Mouse (Mus musculus) limb, embryonic 14.5 days (tissue): ENCODE data around the gene Smtnl2. TPM values are rescaled to one million over a fixed set of nuclear protein-coding genes. Genes with fewer than 3 reads are reported as not detected.
A peak's percentile ranks its signal among the peaks of the same experiment; 100 is the strongest.

Experiments used
- ATAC-seq: fragments of 200-750 bp; cut with Nextera tagmentation; 2 replicates; pipeline ENCODE4 v1.8.0; 2017; ENCODE audit warnings: low read depth, moderate number of reproducible peaks, moderate TSS enrichment; ENCODE audit not compliant: low FRiP score
- DNase-seq: peaks from one replicate; pipeline ENCODE4 v3.0.0-alpha.2; 2015; ENCODE audit warnings: low spot score
- H3K27ac ChIP-seq: fragments of 300-500 bp; sonication (generic); replicated peaks from 2 replicates; pipeline ENCODE4 v1.5.1; 2014; ENCODE audit warnings: low read depth, mild to moderate bottlenecking, low read length, moderate library complexity, mixed read lengths
- H3K27me3 ChIP-seq: fragments of 300-500 bp; sonication (generic); 2 replicates; pipeline ENCODE4 v1.6.1; 2014; ENCODE audit warnings: low read length, mixed read lengths; ENCODE audit not compliant: control insufficient read depth, insufficient read depth
- H3K36me3 ChIP-seq: fragments of 300-500 bp; sonication (generic); 2 replicates; pipeline ENCODE4 v1.6.1; 2014; ENCODE audit warnings: mild to moderate bottlenecking, low read length, moderate library complexity, mixed read lengths; ENCODE audit not compliant: control insufficient read depth, insufficient read depth
- H3K4me1 ChIP-seq: fragments of 300-500 bp; sonication (generic); 2 replicates; pipeline ENCODE4 v1.6.1; 2014; ENCODE audit warnings: antibody characterized with exemption, low read length, mixed read lengths; ENCODE audit not compliant: control insufficient read depth, insufficient read depth
- H3K4me2 ChIP-seq: fragments of 300-500 bp; sonication (generic); replicated peaks from 2 replicates; pipeline ENCODE4 v1.6.1; 2014; ENCODE audit warnings: low read depth, mild to moderate bottlenecking, low read length, moderate library complexity; ENCODE audit not compliant: severe bottlenecking
- H3K4me3 ChIP-seq: fragments of 300-500 bp; sonication (generic); replicated peaks from 2 replicates; pipeline ENCODE4 v1.5.1; 2014; ENCODE audit warnings: low read length
- H3K9ac ChIP-seq: fragments of 300-500 bp; sonication (generic); 2 replicates; pipeline ENCODE4 v1.6.1; 2014; ENCODE audit warnings: mild to moderate bottlenecking, low read depth, low read length, moderate library complexity; ENCODE audit not compliant: severe bottlenecking
- H3K9me3 ChIP-seq: fragments of 300-500 bp; sonication (generic); 2 replicates; pipeline ENCODE4 v1.6.1; 2016; ENCODE audit warnings: low read length; ENCODE audit not compliant: control insufficient read depth
- POLR2A ChIP-seq: fragments of 200-500 bp; IDR thresholded peaks from 2 replicates; pipeline ENCODE4 v1.8.0; 2012; ENCODE audit warnings: inconsistent platforms, mild to moderate bottlenecking, moderate library complexity, borderline replicate concordance; ENCODE audit not compliant: insufficient read depth, insufficient read length; ENCODE audit errors: extremely low read depth
- WGBS: fragments of 180-500 bp; shearing (Covaris S2); extraction: QIAGEN DNeasy Blood & Tissue Kit; methylation state at CpG from one replicate; pipeline ENCODE4 v1.1.7; 2014; 5-methylcytosine and 5-hydroxymethylcytosine counted together
- polyA plus RNA-seq, 2 experiments: library from polyadenylated mRNA; depleted of rRNA in 1 of 2; stranded (reverse) in 1 of 2; unstranded in 1 of 2; fragments of >200 nt; fragmentation: Nextera tagmentation in 1 of 2; extraction: Ambion mirVana in 1 of 2; gene quantifications; 2 replicates each; pipeline versions ENCODE4 v1.2.1 to v1.2.3; 2012 to 2014

The Smtnl2 gene
- polyA plus RNA-seq, 2 experiments = 23.9 to 31.9 TPM

DNA sequence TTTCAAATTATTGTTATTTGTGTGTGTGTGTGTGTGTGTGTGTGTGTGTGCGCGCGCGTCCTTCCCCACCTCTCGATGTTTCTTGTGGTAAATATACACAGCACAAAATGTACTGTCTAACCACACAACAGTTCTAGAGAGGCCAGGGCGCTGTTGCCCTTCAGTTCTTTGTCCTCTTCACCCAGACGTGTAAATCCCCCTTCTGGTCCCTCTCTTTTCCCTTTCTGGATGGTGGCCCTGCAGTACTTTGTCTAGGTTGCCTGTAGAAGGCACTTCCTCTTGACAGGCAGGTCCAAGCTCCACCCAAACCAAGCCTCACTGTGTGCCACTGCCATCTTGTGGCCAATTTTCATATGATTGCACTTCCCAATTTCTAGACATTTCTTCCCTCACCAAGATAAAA lies 17.8 kb upstream of the Smtnl2 start:
- no peaks in the 10 kb centered on the region for H3K9me3 ChIP-seq
- no peak overlapping the region for H3K27ac ChIP-seq
- H3K27me3 ChIP-seq = no peaks in the 10 kb centered on the region
- 50% methylated on average over 7 of the region's 7 CpGs for WGBS
- DNase-seq (peak; percentile 70), ATAC-seq (peak; percentile 72)
- H3K9ac ChIP-seq = no peak overlapping the region
- H3K36me3 ChIP-seq = no peaks in the 10 kb centered on the region
- H3K4me1 ChIP-seq = no peaks in the 10 kb centered on the region
- no peak for TF ChIP-seq POLR2A
- H3K4me3 ChIP-seq = no peak overlapping the region
- no peak overlapping the region for H3K4me2 ChIP-seq

DNA sequence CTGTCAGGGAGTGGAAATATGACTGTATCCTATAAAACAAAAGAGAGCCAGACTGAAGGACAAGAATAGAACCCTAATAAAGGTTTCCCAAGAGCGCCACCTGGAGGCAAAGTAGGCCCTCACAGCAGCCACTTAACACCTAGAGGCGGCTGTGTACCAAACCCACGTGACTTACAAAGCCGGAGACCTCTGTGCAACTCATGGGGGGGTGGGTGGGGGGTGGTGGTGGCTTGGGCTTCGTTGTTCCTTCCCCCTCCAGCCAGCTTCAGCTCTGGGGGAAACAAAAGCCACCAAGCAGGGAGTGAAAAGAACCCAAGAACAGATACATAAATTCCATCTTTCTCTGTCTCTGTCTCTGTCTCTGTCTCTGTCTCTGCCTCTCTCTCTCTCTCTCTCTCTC lies 17.2 kb upstream of the Smtnl2 start:
- no peak for TF ChIP-seq POLR2A
- WGBS = 3% methylated on average over 5 of the region's 5 CpGs
- Histone ChIP-seq H3K4me1 (no peaks in the 10 kb centered on the region), H3K9me3 (no peaks in the 10 kb centered on the region), H3K4me3 (no peak overlapping the region), H3K4me2 (no peak overlapping the region), H3K9ac (no peak overlapping the region), H3K36me3 (no peaks in the 10 kb centered on the region), H3K27me3 (no peaks in the 10 kb centered on the region), H3K27ac (no peak overlapping the region)
- DNase-seq = peak; percentile 87
- no peak for ATAC-seq

DNA sequence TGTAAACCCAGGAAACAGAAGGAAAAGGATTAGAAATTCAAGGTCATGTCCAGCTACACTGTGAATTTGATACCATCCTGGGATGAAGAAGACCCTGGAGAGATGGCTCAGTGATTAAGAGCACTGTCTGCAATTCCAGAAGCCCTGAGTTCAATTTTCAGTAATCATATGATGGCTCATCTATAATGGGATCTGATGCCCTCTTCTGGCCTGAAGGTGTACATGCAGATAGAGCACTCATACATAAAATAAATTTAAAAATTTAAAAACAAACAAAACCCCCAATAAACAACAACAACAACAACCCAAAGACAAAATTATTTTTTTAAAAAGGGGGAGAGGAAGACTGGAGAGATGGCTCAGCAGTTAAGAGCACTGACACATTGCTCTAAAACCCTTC lies 15.4 kb upstream of the Smtnl2 start:
- Histone ChIP-seq H3K36me3 (no peaks in the 10 kb centered on the region), H3K9ac (no peak overlapping the region), H3K4me3 (no peak overlapping the region), H3K9me3 (no peaks in the 10 kb centered on the region), H3K4me2 (no peak overlapping the region), H3K27ac (no peak overlapping the region), H3K4me1 (no peaks in the 10 kb centered on the region), H3K27me3 (no peaks in the 10 kb centered on the region)
- TF ChIP-seq POLR2A = no peak
- no peak for DNase-seq
- ATAC-seq = no peak

DNA sequence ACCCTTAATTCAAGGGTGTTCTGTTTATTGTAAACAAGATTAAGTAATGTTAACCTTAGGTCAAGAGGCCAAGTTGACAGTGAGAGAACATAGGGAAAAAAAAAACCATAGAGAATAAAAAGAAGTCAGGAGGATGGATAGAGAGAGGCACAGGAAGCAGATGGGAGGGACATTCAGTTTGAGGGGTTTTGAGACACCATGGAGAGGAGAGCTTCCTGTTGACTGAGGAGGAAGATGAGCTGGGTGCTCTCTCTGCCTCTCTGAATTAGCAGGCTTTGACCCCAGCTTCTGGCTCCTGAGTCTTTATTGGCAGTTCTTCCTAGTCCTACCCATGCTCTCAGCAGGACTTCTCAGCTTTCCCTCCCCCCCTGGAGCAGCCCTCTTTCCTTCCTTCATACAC lies 13.7 kb upstream of the Smtnl2 start:
- H3K4me2 ChIP-seq = no peak overlapping the region
- DNase-seq = no peak
- no peak overlapping the region for H3K9ac ChIP-seq
- no peaks in the 10 kb centered on the region for H3K27me3 ChIP-seq
- TF ChIP-seq POLR2A = no peak
- no peaks in the 10 kb centered on the region for H3K36me3 ChIP-seq
- no peak overlapping the region for H3K27ac ChIP-seq
- no peak for ATAC-seq
- no peak overlapping the region for H3K4me3 ChIP-seq
- no peaks in the 10 kb centered on the region for H3K9me3 ChIP-seq
- H3K4me1 ChIP-seq = no peaks in the 10 kb centered on the region

GRCm38 (mm10) chr11:72423686-72424085 lies 12.2 kb upstream of the Smtnl2 start:
- 79% methylated on average over 4 of the region's 4 CpGs for WGBS
- DNase-seq = no peak
- H3K27ac ChIP-seq = no peak overlapping the region
- H3K36me3 ChIP-seq = no peaks in the 10 kb centered on the region
- H3K9me3 ChIP-seq = no peaks in the 10 kb centered on the region
- H3K4me3 ChIP-seq = no peak overlapping the region
- no peak for ATAC-seq
- TF ChIP-seq POLR2A = no peak
- H3K9ac ChIP-seq = no peak overlapping the region
- H3K4me1 ChIP-seq = no peaks in the 10 kb centered on the region
- no peaks in the 10 kb centered on the region for H3K27me3 ChIP-seq
- no peak overlapping the region for H3K4me2 ChIP-seq
